Mouse (Mus musculus) lung, postnatal 0 days (tissue): Measurements from ENCODE around the gene Gm40460. TPM values are rescaled to one million over a fixed set of nuclear protein-coding genes. Genes with fewer than 3 reads are reported as not detected.
"Not testable (repeated sequence)": the region's sequence is repeated elsewhere in the genome, so short reads cannot be mapped to it uniquely, and the experiment has no call there.

Experiments
- ATAC-seq: fragments of 200-750 bp; cut with Nextera tagmentation; 2 replicates; pipeline ENCODE4 v1.8.0; 2017; ENCODE audit warnings: moderate library complexity
- DNase-seq: peaks from one replicate; pipeline ENCODE4 v3.0.0-alpha.2; 2016; ENCODE audit warnings: low spot score
- H3K27ac ChIP-seq: fragments of 300-500 bp; sonication (generic); 2 replicates; pipeline ENCODE4 v1.5.1; 2014; ENCODE audit warnings: antibody characterized with exemption, mild to moderate bottlenecking, low read length, mixed read lengths
- H3K27me3 ChIP-seq: fragments of 300-500 bp; sonication (generic); replicated peaks from 2 replicates; pipeline ENCODE4 v1.6.1; 2014; ENCODE audit warnings: low read length, mixed read lengths; ENCODE audit not compliant: insufficient read depth
- H3K36me3 ChIP-seq: fragments of 300-500 bp; sonication (generic); 2 replicates; pipeline ENCODE4 v1.6.1; 2014; ENCODE audit warnings: low read length, mixed read lengths; ENCODE audit not compliant: insufficient read depth
- H3K4me1 ChIP-seq: fragments of 300-500 bp; sonication (generic); 2 replicates; pipeline ENCODE4 v1.6.1; 2014; ENCODE audit warnings: antibody characterized with exemption, low read depth, low read length, mixed read lengths; ENCODE audit not compliant: insufficient read depth
- H3K4me2 ChIP-seq: fragments of 300-500 bp; sonication (generic); replicated peaks from 2 replicates; pipeline ENCODE4 v1.6.1; 2014; ENCODE audit warnings: low read depth, mild to moderate bottlenecking, low read length, moderate library complexity, mixed read lengths
- H3K4me3 ChIP-seq: fragments of 300-500 bp; sonication (generic); 2 replicates; pipeline ENCODE4 v1.5.1; 2014; ENCODE audit warnings: low read depth, low read length
- H3K9ac ChIP-seq: fragments of 300-500 bp; sonication (generic); replicated peaks from 2 replicates; pipeline ENCODE4 v1.6.1; 2014; ENCODE audit warnings: low read depth, mild to moderate bottlenecking
- H3K9me3 ChIP-seq: fragments of 300-500 bp; sonication (generic); 2 replicates; pipeline ENCODE4 v1.6.1; 2016; ENCODE audit warnings: low read length, mixed read lengths
- CTCF ChIP-seq: IDR thresholded peaks from 2 replicates; pipeline ENCODE4 v1.5.1; 2016; ENCODE audit warnings: antibody characterized with exemption, mild to moderate bottlenecking
- EP300 ChIP-seq: IDR thresholded peaks from 2 replicates; pipeline ENCODE4 v1.6.1; 2016; ENCODE audit warnings: antibody characterized with exemption, mild to moderate bottlenecking, control low read depth
- WGBS: fragments of 180-500 bp; shearing (Covaris S2); extraction: QIAGEN DNeasy Blood & Tissue Kit; methylation state at CpG from one replicate; pipeline ENCODE4 v1.1.7; 2014; 5-methylcytosine and 5-hydroxymethylcytosine counted together
- polyA plus RNA-seq: library from polyadenylated mRNA; unstranded; fragments of >200 nt; fragmentation: Nextera tagmentation; extraction: Ambion mirVana; gene quantifications from 2 replicates; pipeline ENCODE4 v1.2.1, GENCODE M21; 2015

Gm40460 gene
- polyA plus RNA-seq, 1 experiment from 2014 or later = not detected

GRCm38 (mm10) chr7:142279291-142279690, 38.4 kb upstream of the Gm40460 start:
- not testable (repeated sequence) for H3K9ac ChIP-seq, H3K27ac ChIP-seq, H3K4me3 ChIP-seq, ATAC-seq, H3K27me3 ChIP-seq, H3K9me3 ChIP-seq, H3K4me1 ChIP-seq, H3K4me2 ChIP-seq, DNase-seq, H3K36me3 ChIP-seq
- peak; percentile 45 for TF ChIP-seq CTCF
- 80% methylated on average over 1 of the region's 1 CpGs for WGBS

- ATAC-seq = peak; percentile 74
- peak; percentile 60 for DNase-seq
- not testable (repeated sequence) for H3K36me3 ChIP-seq, H3K9me3 ChIP-seq, H3K4me1 ChIP-seq, H3K9ac ChIP-seq, H3K4me2 ChIP-seq, H3K27me3 ChIP-seq, H3K27ac ChIP-seq, H3K4me3 ChIP-seq
- peak; percentile 75 for TF ChIP-seq CTCF
- WGBS = 0% methylated on average over 3 of the region's 3 CpGs
These were observed 37.3 kb upstream of the Gm40460 start for GRCm38 (mm10) chr7:142278183-142278582.

GRCm38 (mm10) chr7:142274263-142274662, 33.4 kb upstream of the Gm40460 start, which contains the start of gene Gm4559:
Gene Gm4559 (minus strand): TSS chr7:142274363.
- H3K4me1 ChIP-seq, H3K9me3 ChIP-seq, H3K27me3 ChIP-seq, DNase-seq, ATAC-seq, H3K9ac ChIP-seq, H3K4me3 ChIP-seq, H3K27ac ChIP-seq, H3K4me2 ChIP-seq, H3K36me3 ChIP-seq: not testable (repeated sequence)

- H3K36me3 ChIP-seq, H3K9me3 ChIP-seq, H3K9ac ChIP-seq, H3K4me2 ChIP-seq, H3K4me3 ChIP-seq, H3K27ac ChIP-seq, DNase-seq, ATAC-seq, H3K4me1 ChIP-seq, H3K27me3 ChIP-seq: not testable (repeated sequence)
- 30% methylated on average over 1 of the region's 1 CpGs for WGBS
These were observed 17.4 kb upstream of the Gm40460 start, which contains the start of gene Gm2431 for GRCm38 (mm10) chr7:142258254-142258653. Gene Gm2431 (minus strand): TSS chr7:142258354.

- ATAC-seq (no peak), DNase-seq (peak; percentile 61)
- Histone ChIP-seq H3K27ac (no peak overlapping the region), H3K4me1 (no peaks in the 10 kb centered on the region), H3K27me3 (no peaks in the 10 kb centered on the region), H3K36me3 (no peaks in the 10 kb centered on the region), H3K9me3 (no peaks in the 10 kb centered on the region), H3K9ac (no peak overlapping the region), H3K4me2 (no peak overlapping the region), H3K4me3 (no peak overlapping the region)
- WGBS = 0% methylated on average over 2 of the region's 2 CpGs
- no peak for TF ChIP-seq EP300
- peak; percentile 74 for TF ChIP-seq CTCF
These were observed 14.6 kb upstream of the Gm40460 start for GRCm38 (mm10) chr7:142255517-142255916.

- no peaks in the 10 kb centered on the region for H3K27me3 ChIP-seq
- ATAC-seq (no peak), DNase-seq (peak; percentile 57)
- peak; percentile 66 for TF ChIP-seq CTCF
- no peak for TF ChIP-seq EP300
- H3K4me1 ChIP-seq = no peaks in the 10 kb centered on the region
- H3K9ac ChIP-seq = no peak overlapping the region
- H3K4me2 ChIP-seq = no peak overlapping the region
- no peak overlapping the region for H3K4me3 ChIP-seq
- no peak overlapping the region for H3K27ac ChIP-seq
- no peaks in the 10 kb centered on the region for H3K9me3 ChIP-seq
- WGBS = 0% methylated on average over 1 of the region's 1 CpGs
- H3K36me3 ChIP-seq = no peaks in the 10 kb centered on the region
These were observed 8.9 kb upstream of the Gm40460 start for GRCm38 (mm10) chr7:142249824-142250223.

GRCm38 (mm10) chr7:142231540-142231939, 9.3 kb downstream of the Gm40460 start:
- H3K4me1 ChIP-seq = no peaks in the 10 kb centered on the region
- no peaks in the 10 kb centered on the region for H3K27me3 ChIP-seq
- no peak for ATAC-seq
- H3K27ac ChIP-seq = no peak overlapping the region
- H3K36me3 ChIP-seq = no peaks in the 10 kb centered on the region
- no peak for DNase-seq
- H3K9me3 ChIP-seq = no peaks in the 10 kb centered on the region
- TF ChIP-seq CTCF (no peak), EP300 (no peak)
- WGBS = 20% methylated on average over 1 of the region's 1 CpGs
- H3K4me2 ChIP-seq = no peak overlapping the region
- no peak overlapping the region for H3K4me3 ChIP-seq
- no peak overlapping the region for H3K9ac ChIP-seq

GRCm38 (mm10) chr7:142229871-142230270, 11.0 kb downstream of the Gm40460 start, which contains the start of gene Krtap5-5:
Gene Krtap5-5 (minus strand): TSS chr7:142229971.
- peak; percentile 41 for DNase-seq
- H3K4me3 ChIP-seq, H3K4me1 ChIP-seq, H3K9me3 ChIP-seq, H3K27ac ChIP-seq, ATAC-seq, H3K9ac ChIP-seq, H3K4me2 ChIP-seq, H3K36me3 ChIP-seq, H3K27me3 ChIP-seq: not testable (repeated sequence)
- 30% methylated on average over 3 of the region's 3 CpGs for whole genome bisulfite sequencing
